Mouse (Mus musculus): Measurements from ENCODE around the gene Ifna14. TPM values are rescaled to one million over a fixed set of nuclear protein-coding genes. Genes with fewer than 3 reads are reported as not detected.

Ifna14 gene
- polyA plus RNA-seq, 1 experiment from 2014 or later = not detected

GRCm38 (mm10) chr4:88533499-88533898 is 38.1 kb downstream of the Ifna14 start:
- no peaks in the 10 kb centered on the region for H3K36me3 ChIP-seq
- H3K27me3 ChIP-seq (replicated peaks) = no peaks in the 10 kb centered on the region
- H3K4me1 ChIP-seq = no peaks in the 10 kb centered on the region
- H3K4me3 ChIP-seq (replicated peaks) = no peak overlapping the region
- no peak for ATAC-seq (ENCODE audit: insufficient read depth, low FRiP score, low read depth)
- H3K9ac ChIP-seq = no peak overlapping the region
- WGBS = 93% methylated on average over 2 of the region's 2 CpGs
- H3K4me2 ChIP-seq = no peak overlapping the region
- no peaks in the 10 kb centered on the region for H3K9me3 ChIP-seq
- no peak overlapping the region for H3K27ac ChIP-seq

- Histone ChIP-seq H3K9ac (no peak overlapping the region), H3K27me3 (replicated peaks) (no peaks in the 10 kb centered on the region), H3K27ac (no peak overlapping the region), H3K4me2 (no peak overlapping the region), H3K4me3 (replicated peaks) (no peak overlapping the region), H3K36me3 (no peaks in the 10 kb centered on the region), H3K4me1 (no peaks in the 10 kb centered on the region), H3K9me3 (no peaks in the 10 kb centered on the region)
- ATAC-seq (ENCODE audit: insufficient read depth, low FRiP score, low read depth) = no peak
- WGBS = 68% methylated on average over 2 of the region's 2 CpGs
These were observed 40.7 kb downstream of the Ifna14 start for GRCm38 (mm10) chr4:88530892-88531291.

- Histone ChIP-seq H3K27me3 (replicated peaks) (no peaks in the 10 kb centered on the region), H3K27ac (no peak overlapping the region), H3K9ac (no peak overlapping the region), H3K4me3 (replicated peaks) (no peak overlapping the region), H3K36me3 (no peaks in the 10 kb centered on the region), H3K9me3 (no peaks in the 10 kb centered on the region), H3K4me2 (no peak overlapping the region), H3K4me1 (no peaks in the 10 kb centered on the region)
- no peak for ATAC-seq (ENCODE audit: insufficient read depth, low FRiP score, low read depth)
- WGBS = 68% methylated on average over 4 of the region's 4 CpGs
These were observed 41.3 kb downstream of the Ifna14 start for GRCm38 (mm10) chr4:88530271-88530670.

GRCm38 (mm10) chr4:88526379-88527049 is 45.1 kb downstream of the Ifna14 start:
- no peak overlapping the region for H3K27ac ChIP-seq
- H3K4me3 ChIP-seq (replicated peaks) = no peak overlapping the region
- ATAC-seq (ENCODE audit: insufficient read depth, low FRiP score, low read depth) = no peak
- no peak overlapping the region for H3K9ac ChIP-seq
- no peaks in the 10 kb centered on the region for H3K36me3 ChIP-seq
- WGBS = 81% methylated on average over 5 of the region's 5 CpGs
- no peak overlapping the region for H3K4me2 ChIP-seq
- no peaks in the 10 kb centered on the region for H3K4me1 ChIP-seq
- H3K27me3 ChIP-seq (replicated peaks) = no peaks in the 10 kb centered on the region
- H3K9me3 ChIP-seq = no peaks in the 10 kb centered on the region

GRCm38 (mm10) chr4:88525393-88525792 is 46.2 kb downstream of the Ifna14 start:
- no peak for ATAC-seq (ENCODE audit: insufficient read depth, low FRiP score, low read depth)
- 83% methylated on average over 3 of the region's 3 CpGs for WGBS
- no peaks in the 10 kb centered on the region for H3K27me3 ChIP-seq (replicated peaks)
- H3K4me2 ChIP-seq = no peak overlapping the region
- no peaks in the 10 kb centered on the region for H3K4me1 ChIP-seq
- no peaks in the 10 kb centered on the region for H3K9me3 ChIP-seq
- no peaks in the 10 kb centered on the region for H3K36me3 ChIP-seq
- H3K27ac ChIP-seq = no peak overlapping the region
- H3K4me3 ChIP-seq (replicated peaks) = no peak overlapping the region
- H3K9ac ChIP-seq = no peak overlapping the region

GRCm38 (mm10) chr4:88523241-88523640 is 48.4 kb downstream of the Ifna14 start:
- Histone ChIP-seq H3K4me1 (no peaks in the 10 kb centered on the region), H3K27me3 (replicated peaks) (no peaks in the 10 kb centered on the region), H3K9me3 (no peaks in the 10 kb centered on the region), H3K4me3 (replicated peaks) (no peak overlapping the region), H3K27ac (no peak overlapping the region), H3K36me3 (no peaks in the 10 kb centered on the region), H3K4me2 (no peak overlapping the region), H3K9ac (no peak overlapping the region)
- no peak for ATAC-seq (ENCODE audit: insufficient read depth, low FRiP score, low read depth)

- H3K4me2 ChIP-seq = no peak within 1 kb of the TSS
- 84% methylated on average over 4 of the region's 4 CpGs for WGBS
These were observed 48.9 kb downstream of the Ifna14 start, which contains the start of gene Ifnb1 for GRCm38 (mm10) chr4:88522674-88523073. Gene Ifnb1 (minus strand): TSS chr4:88522774.

More at GRCm38 (mm10) chr4:88522674-88523073, 48.9 kb downstream of the Ifna14 start, which contains the start of gene Ifnb1:
- no peak within 1 kb of the TSS for H3K27ac ChIP-seq
- no peaks in the 10 kb centered on the region for H3K9me3 ChIP-seq
- no peak for ATAC-seq (ENCODE audit: insufficient read depth, low FRiP score, low read depth)
- H3K27me3 ChIP-seq (replicated peaks) = no peaks in the 10 kb centered on the region
- H3K36me3 ChIP-seq = no peaks in the 10 kb centered on the region
- H3K4me1 ChIP-seq = no peaks in the 10 kb centered on the region
- H3K4me3 ChIP-seq (replicated peaks) = no peak within 1 kb of the TSS
- no peak within 1 kb of the TSS for H3K9ac ChIP-seq

Other genes with a start within 250 kb of the Ifna14 start
- gene Hacd4, start 132.9 kb downstream of the Ifna14 start, polyA plus RNA-seq (2015; fragmentation: Nextera tagmentation; extraction: Ambion mirVana) = 12.0 and 13.4 TPM in 2 replicates
- not detected in 2 replicates for gene Ifnb1, start 49.0 kb downstream of the Ifna14 start, polyA plus RNA-seq (2015; fragmentation: Nextera tagmentation; extraction: Ambion mirVana)
- gene Ifna15, start 13.6 kb downstream of the Ifna14 start, polyA plus RNA-seq (2015; fragmentation: Nextera tagmentation; extraction: Ambion mirVana) = not detected in 2 replicates
- not detected in 2 replicates for gene Ifna9, start 20.6 kb upstream of the Ifna14 start, polyA plus RNA-seq (2015; fragmentation: Nextera tagmentation; extraction: Ambion mirVana)
- not detected in 2 replicates for gene Ifna12, start 31.6 kb upstream of the Ifna14 start, polyA plus RNA-seq (2015; fragmentation: Nextera tagmentation; extraction: Ambion mirVana)
- gene C87499, start 62.6 kb upstream of the Ifna14 start, polyA plus RNA-seq (2015; fragmentation: Nextera tagmentation; extraction: Ambion mirVana) = not detected in 2 replicates
- not detected in 2 replicates for gene Ifna13, start 72.7 kb upstream of the Ifna14 start, polyA plus RNA-seq (2015; fragmentation: Nextera tagmentation; extraction: Ambion mirVana)
- gene Ifna16, start 105.1 kb upstream of the Ifna14 start, polyA plus RNA-seq (2015; fragmentation: Nextera tagmentation; extraction: Ambion mirVana) = not detected in 2 replicates
- gene Ifna2, start 112.1 kb upstream of the Ifna14 start, polyA plus RNA-seq (2015; fragmentation: Nextera tagmentation; extraction: Ambion mirVana) = not detected in 2 replicates
- not detected in 2 replicates for gene Ifnab, start 119.6 kb upstream of the Ifna14 start, polyA plus RNA-seq (2015; fragmentation: Nextera tagmentation; extraction: Ambion mirVana)
- 0.49 and 1.0 TPM in 2 replicates for gene Gm26566, start 150.0 kb upstream of the Ifna14 start, polyA plus RNA-seq (2015; fragmentation: Nextera tagmentation; extraction: Ambion mirVana)
- 87.8 and 88.8 TPM in 2 replicates for gene Klhl9, start 150.7 kb upstream of the Ifna14 start, polyA plus RNA-seq (2015; fragmentation: Nextera tagmentation; extraction: Ambion mirVana)
- gene Gm13271, start 183.1 kb upstream of the Ifna14 start, polyA plus RNA-seq (2015; fragmentation: Nextera tagmentation; extraction: Ambion mirVana) = not detected in 2 replicates
- gene Gm13283, start 188.3 kb upstream of the Ifna14 start, polyA plus RNA-seq (2015; fragmentation: Nextera tagmentation; extraction: Ambion mirVana) = 0.23 and 0.33 TPM in 2 replicates
- 0.30 and 0.70 TPM in 2 replicates for gene Gm13290, start 202.0 kb upstream of the Ifna14 start, polyA plus RNA-seq (2015; fragmentation: Nextera tagmentation; extraction: Ambion mirVana)
- not detected in 2 replicates for gene Gm13289, start 205.1 kb upstream of the Ifna14 start, polyA plus RNA-seq (2015; fragmentation: Nextera tagmentation; extraction: Ambion mirVana)
- gene Gm13272, start 208.1 kb upstream of the Ifna14 start, polyA plus RNA-seq (2015; fragmentation: Nextera tagmentation; extraction: Ambion mirVana) = 0.35 TPM in 1 of 2 replicates, not detected in the other
- gene Ifnz, start 210.3 kb upstream of the Ifna14 start, polyA plus RNA-seq (2015; fragmentation: Nextera tagmentation; extraction: Ambion mirVana) = 0.30 and 0.41 TPM in 2 replicates
- gene Gm13276, start 213.9 kb upstream of the Ifna14 start, polyA plus RNA-seq (2015; fragmentation: Nextera tagmentation; extraction: Ambion mirVana) = not detected in 2 replicates
- not detected in 2 replicates for gene Gm13277, start 216.8 kb upstream of the Ifna14 start, polyA plus RNA-seq (2015; fragmentation: Nextera tagmentation; extraction: Ambion mirVana)
- gene Gm13278, start 219.8 kb upstream of the Ifna14 start, polyA plus RNA-seq (2015; fragmentation: Nextera tagmentation; extraction: Ambion mirVana) = not detected in 2 replicates
- not detected in 2 replicates for gene Gm13275, start 222.7 kb upstream of the Ifna14 start, polyA plus RNA-seq (2015; fragmentation: Nextera tagmentation; extraction: Ambion mirVana)
- gene Gm13279, start 225.6 kb upstream of the Ifna14 start, polyA plus RNA-seq (2015; fragmentation: Nextera tagmentation; extraction: Ambion mirVana) = not detected in 2 replicates
- gene Gm13285, start 227.9 kb upstream of the Ifna14 start, polyA plus RNA-seq (2015; fragmentation: Nextera tagmentation; extraction: Ambion mirVana) = 0.94 and 1.3 TPM in 2 replicates
- 0.41 TPM in 1 of 2 replicates, not detected in the other for gene Gm13287, start 231.5 kb upstream of the Ifna14 start, polyA plus RNA-seq (2015; fragmentation: Nextera tagmentation; extraction: Ambion mirVana)
- gene Gm13288, start 233.7 kb upstream of the Ifna14 start, polyA plus RNA-seq (2015; fragmentation: Nextera tagmentation; extraction: Ambion mirVana) = not detected in 2 replicates
- not detected in 2 replicates for gene Ifna7, start 244.4 kb upstream of the Ifna14 start, polyA plus RNA-seq (2015; fragmentation: Nextera tagmentation; extraction: Ambion mirVana)
- not detected in 2 replicates for gene Ifna11, start 248.2 kb upstream of the Ifna14 start, polyA plus RNA-seq (2015; fragmentation: Nextera tagmentation; extraction: Ambion mirVana)

Data from stomach, embryonic 15.5 days (tissue).